Mouse (Mus musculus): ENCODE data around the gene Rbpj. TPM values are rescaled to one million over a fixed set of nuclear protein-coding genes. Genes with fewer than 3 reads are reported as not detected.
"Not testable (repeated sequence)": the region's sequence is repeated elsewhere in the genome, so short reads cannot be mapped to it uniquely, and the experiment has no call there.

Gene Rbpj
- polyA plus RNA-seq, 1 experiment from 2014 or later = 49.8 TPM

DNA sequence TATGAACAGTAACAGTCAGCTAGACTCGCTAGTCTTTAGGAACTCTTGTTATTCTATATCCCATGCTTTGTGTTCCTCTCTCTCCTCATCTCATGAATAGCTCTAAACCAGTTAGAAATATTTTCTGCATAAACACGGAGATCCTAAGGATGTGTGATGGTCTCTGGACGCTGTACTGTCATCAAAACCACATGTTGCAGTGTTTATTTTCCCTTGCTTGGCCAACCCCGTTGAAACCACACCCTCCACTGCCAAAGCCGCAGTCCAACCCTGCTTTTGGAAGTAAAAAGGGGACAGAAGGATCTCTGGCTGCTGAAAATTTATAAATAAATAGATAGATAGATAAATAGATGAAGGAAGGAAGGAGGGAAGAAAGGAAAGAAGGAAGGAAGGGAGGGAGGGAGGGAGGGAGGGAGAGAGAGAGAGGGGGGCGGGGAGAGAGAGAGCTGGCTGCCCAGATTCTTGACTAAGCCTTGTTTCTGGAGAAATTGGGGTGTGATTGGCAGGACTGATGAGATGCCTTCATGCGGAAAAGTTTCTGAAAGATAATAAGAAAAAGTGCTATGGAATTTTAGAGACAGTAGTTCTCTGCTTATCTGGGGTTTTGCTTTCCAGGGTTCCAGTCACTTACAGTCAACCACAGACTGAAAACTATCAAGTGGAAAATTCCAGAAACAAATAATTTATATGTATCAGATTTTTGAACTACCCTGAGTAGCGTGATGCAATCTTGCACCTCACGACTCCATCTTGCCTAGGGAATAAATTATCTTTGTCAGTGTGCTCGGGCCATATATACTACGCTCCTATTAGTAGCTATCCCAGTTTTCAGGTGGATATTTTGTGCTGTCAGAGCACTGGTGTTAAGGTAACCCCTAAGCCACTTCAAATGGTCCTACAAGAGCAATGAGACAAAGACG, 70.9 kb downstream of the Rbpj start:
- H3K4me2 ChIP-seq = no peak overlapping the region
- no peaks in the 10 kb centered on the region for H3K27me3 ChIP-seq (ENCODE audit: insufficient read depth, low read length)
- peak; percentile 73 for DNase-seq
- TF ChIP-seq CTCF (IDR thresholded peaks at IDR 0.05; ENCODE audit: low read depth) = no peak
- ATAC-seq (ENCODE audit: insufficient read depth) = peak; percentile 79
- no peak overlapping the region for H3K27ac ChIP-seq (ENCODE audit: low read depth)
- H3K4me1 ChIP-seq (ENCODE audit: insufficient read depth) = no peaks in the 10 kb centered on the region
- no peaks in the 10 kb centered on the region for H3K9me3 ChIP-seq (ENCODE audit: low read depth, low read length)
- H3K4me3 ChIP-seq (ENCODE audit: low read depth, low read length) = no peak overlapping the region
- WGBS = 49% methylated on average over 12 of the region's 12 CpGs
- H3K36me3 ChIP-seq (ENCODE audit: insufficient read depth) = no peaks in the 10 kb centered on the region
- H3K9ac ChIP-seq = no peak overlapping the region

DNA sequence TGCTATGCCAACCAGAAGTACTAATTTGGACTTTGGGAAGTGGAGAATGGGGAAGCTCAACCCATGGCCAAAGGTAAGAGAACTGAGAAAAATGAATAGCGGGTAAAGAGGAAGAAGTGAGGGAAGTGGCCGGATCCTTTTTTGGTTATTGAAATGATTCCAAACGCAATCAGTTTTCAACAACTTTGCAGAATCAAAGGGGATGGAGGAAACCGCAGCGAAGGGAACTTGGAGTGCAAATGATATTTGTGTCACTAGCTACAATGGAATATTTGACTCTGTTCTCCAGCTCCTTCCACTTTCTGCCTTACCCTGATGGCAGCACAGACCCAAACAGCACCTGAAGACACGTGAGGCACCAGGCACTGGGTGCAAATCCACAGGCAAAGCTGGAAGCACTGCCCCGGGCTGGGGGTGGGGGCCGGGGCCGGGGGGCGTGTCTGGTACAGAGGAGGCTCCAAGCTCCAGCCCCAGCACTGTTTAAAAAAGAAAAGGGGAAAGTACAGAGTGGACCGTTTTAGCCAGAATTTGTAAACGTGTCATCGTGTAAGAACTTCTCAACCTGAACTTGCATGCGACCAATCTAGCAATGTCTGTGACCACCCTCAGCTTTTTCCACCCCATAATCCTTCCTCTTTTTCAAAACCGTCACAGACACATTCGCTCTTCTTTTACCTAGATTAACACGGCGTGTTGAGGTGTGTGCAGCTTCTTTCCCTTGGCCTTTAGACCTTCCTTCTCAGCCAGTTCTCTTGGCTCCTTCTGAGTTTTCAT, 74.1 kb downstream of the Rbpj start:
- Histone ChIP-seq H3K36me3 (ENCODE audit: insufficient read depth) (no peaks in the 10 kb centered on the region), H3K9ac (no peak overlapping the region), H3K27ac (ENCODE audit: low read depth) (no peak overlapping the region), H3K4me1 (ENCODE audit: insufficient read depth) (no peaks in the 10 kb centered on the region), H3K4me2 (no peak overlapping the region), H3K27me3 (ENCODE audit: insufficient read depth, low read length) (no peaks in the 10 kb centered on the region), H3K9me3 (ENCODE audit: low read depth, low read length) (no peaks in the 10 kb centered on the region), H3K4me3 (ENCODE audit: low read depth, low read length) (no peak overlapping the region)
- WGBS = 70% methylated on average over 18 of the region's 18 CpGs
- no peak for TF ChIP-seq CTCF (IDR thresholded peaks at IDR 0.05; ENCODE audit: low read depth)
- peak; percentile 33 for DNase-seq
- no peak for ATAC-seq (ENCODE audit: insufficient read depth)

DNA sequence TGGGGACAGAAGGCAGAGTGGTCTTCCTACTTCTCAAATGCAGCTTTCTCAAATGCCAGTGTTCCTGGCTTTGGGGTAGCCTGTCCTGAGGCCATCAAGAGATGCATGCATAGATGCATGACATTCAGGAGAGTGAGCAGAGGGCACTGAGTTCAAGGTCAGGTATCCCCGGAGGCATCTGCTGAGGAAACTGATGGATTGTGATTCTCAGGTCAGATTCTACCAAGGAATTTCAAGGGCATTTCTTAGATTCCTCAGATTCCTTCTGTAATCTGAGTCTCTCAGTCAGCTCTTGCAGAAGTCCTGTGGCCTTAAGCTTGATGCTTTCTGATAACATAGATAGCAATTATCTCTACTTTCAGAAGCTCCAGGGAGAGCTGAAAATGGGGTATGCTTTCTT, 76.1 kb downstream of the Rbpj start:
- WGBS = 6% methylated on average over 1 of the region's 1 CpGs
- Histone ChIP-seq H3K4me1 (ENCODE audit: insufficient read depth) (peaks cover 3% of the 10 kb centered on the region; the same call in 1 of the 2 replicates), H3K9ac (no peak overlapping the region), H3K9me3 (ENCODE audit: low read depth, low read length) (no peaks in the 10 kb centered on the region), H3K4me3 (ENCODE audit: low read depth, low read length) (no peak overlapping the region), H3K4me2 (no peak overlapping the region), H3K27me3 (ENCODE audit: insufficient read depth, low read length) (no peaks in the 10 kb centered on the region), H3K36me3 (ENCODE audit: insufficient read depth) (no peaks in the 10 kb centered on the region), H3K27ac (ENCODE audit: low read depth) (no peak overlapping the region)
- no peak for DNase-seq
- ATAC-seq (ENCODE audit: insufficient read depth) = no peak
- TF ChIP-seq CTCF (IDR thresholded peaks at IDR 0.05; ENCODE audit: low read depth) = no peak

DNA sequence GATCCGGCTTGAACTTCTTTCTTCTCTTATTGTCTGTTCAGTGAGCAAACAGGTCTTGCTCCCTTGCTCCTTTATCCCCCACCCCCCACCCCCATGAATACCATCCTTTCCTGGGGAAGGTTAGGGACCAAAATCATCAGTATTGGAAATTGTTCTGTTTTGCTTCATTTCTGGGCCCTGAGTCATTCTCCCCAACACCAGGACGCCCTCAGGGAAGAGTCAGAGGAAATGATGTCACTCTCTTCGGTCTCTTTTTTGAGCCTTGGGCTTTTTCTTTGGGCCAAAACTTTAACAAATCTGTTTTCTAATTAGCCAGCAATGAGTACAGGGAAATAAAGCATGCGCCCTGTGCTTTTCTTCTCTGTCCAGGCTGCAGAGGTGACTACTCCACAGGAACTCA, 77.4 kb downstream of the Rbpj start:
- WGBS = 71% methylated on average over 4 of the region's 4 CpGs
- H3K36me3 ChIP-seq (ENCODE audit: insufficient read depth) = no peaks in the 10 kb centered on the region
- H3K27me3 ChIP-seq (ENCODE audit: insufficient read depth, low read length) = no peaks in the 10 kb centered on the region
- H3K27ac ChIP-seq (ENCODE audit: low read depth) = no peak overlapping the region
- no peak for TF ChIP-seq CTCF (IDR thresholded peaks at IDR 0.05; ENCODE audit: low read depth)
- no peak overlapping the region for H3K4me3 ChIP-seq (ENCODE audit: low read depth, low read length)
- no peak for ATAC-seq (ENCODE audit: insufficient read depth)
- H3K4me1 ChIP-seq (ENCODE audit: insufficient read depth) = peaks cover 6% of the 10 kb centered on the region; the same call in 1 of the 2 replicates
- no peaks in the 10 kb centered on the region for H3K9me3 ChIP-seq (ENCODE audit: low read depth, low read length)
- H3K9ac ChIP-seq = no peak overlapping the region
- no peak for DNase-seq
- H3K4me2 ChIP-seq = no peak overlapping the region

DNA sequence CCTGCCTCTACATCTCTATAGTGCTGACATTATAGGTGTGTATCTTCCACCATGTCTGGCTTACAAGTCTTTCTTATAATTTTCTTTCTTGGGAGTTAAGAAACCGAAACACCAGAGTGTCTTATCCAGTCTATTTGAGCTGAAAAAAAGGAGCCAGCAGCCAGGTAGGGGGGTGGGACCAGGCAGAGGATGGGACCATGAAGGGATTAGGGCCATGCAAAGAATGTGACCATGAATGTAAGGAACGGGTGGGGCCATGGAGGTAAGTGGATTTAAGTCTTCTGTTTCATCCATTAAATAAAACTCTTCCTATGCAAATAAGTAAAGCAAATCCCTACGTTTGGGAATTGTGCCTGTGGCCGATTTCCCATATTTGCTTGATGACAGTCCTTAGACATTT, 78.0 kb downstream of the Rbpj start:
- Histone ChIP-seq H3K9ac (no peak overlapping the region), H3K4me1 (ENCODE audit: insufficient read depth) (peaks cover 6% of the 10 kb centered on the region; the same call in 1 of the 2 replicates), H3K27me3 (ENCODE audit: insufficient read depth, low read length) (no peaks in the 10 kb centered on the region), H3K9me3 (ENCODE audit: low read depth, low read length) (no peaks in the 10 kb centered on the region), H3K4me2 (no peak overlapping the region), H3K36me3 (ENCODE audit: insufficient read depth) (no peaks in the 10 kb centered on the region), H3K27ac (ENCODE audit: low read depth) (no peak overlapping the region), H3K4me3 (ENCODE audit: low read depth, low read length) (no peak overlapping the region)
- TF ChIP-seq CTCF (IDR thresholded peaks at IDR 0.05; ENCODE audit: low read depth) = no peak
- ATAC-seq (ENCODE audit: insufficient read depth) (no peak), DNase-seq (no peak)
- WGBS = 78% methylated on average over 4 of the region's 4 CpGs

DNA sequence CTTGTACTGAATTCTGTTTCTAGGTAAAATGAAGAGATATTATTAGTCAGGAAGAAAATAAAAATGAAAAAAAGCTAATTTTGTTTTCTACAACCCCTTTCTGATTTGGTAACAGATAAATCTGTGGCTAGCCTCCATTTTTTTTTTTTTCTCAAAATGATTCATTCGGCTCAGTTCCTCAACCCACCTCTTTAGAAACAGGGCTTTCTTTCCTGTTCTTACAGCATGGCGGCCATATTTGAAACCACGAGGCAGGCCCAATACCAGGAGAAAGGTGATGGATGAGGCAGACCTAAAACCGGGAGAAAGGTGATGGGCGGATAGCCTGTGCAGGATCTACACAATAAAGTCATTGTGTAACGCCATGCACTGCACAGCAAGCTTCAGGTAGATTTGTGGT, 80.5 kb downstream of the Rbpj start:
- no peak for TF ChIP-seq CTCF (IDR thresholded peaks at IDR 0.05; ENCODE audit: low read depth)
- Histone ChIP-seq H3K36me3 (ENCODE audit: insufficient read depth) (no peaks in the 10 kb centered on the region), H3K27me3 (ENCODE audit: insufficient read depth, low read length) (no peaks in the 10 kb centered on the region), H3K4me1 (ENCODE audit: insufficient read depth) (peaks cover 6% of the 10 kb centered on the region; the same call in 1 of the 2 replicates), H3K9ac (no peak overlapping the region), H3K27ac (ENCODE audit: low read depth) (no peak overlapping the region), H3K4me3 (ENCODE audit: low read depth, low read length) (no peak overlapping the region), H3K9me3 (ENCODE audit: low read depth, low read length) (no peaks in the 10 kb centered on the region), H3K4me2 (no peak overlapping the region)
- no peak for DNase-seq
- WGBS = 85% methylated on average over 6 of the region's 6 CpGs
- ATAC-seq (ENCODE audit: insufficient read depth) = no peak

DNA sequence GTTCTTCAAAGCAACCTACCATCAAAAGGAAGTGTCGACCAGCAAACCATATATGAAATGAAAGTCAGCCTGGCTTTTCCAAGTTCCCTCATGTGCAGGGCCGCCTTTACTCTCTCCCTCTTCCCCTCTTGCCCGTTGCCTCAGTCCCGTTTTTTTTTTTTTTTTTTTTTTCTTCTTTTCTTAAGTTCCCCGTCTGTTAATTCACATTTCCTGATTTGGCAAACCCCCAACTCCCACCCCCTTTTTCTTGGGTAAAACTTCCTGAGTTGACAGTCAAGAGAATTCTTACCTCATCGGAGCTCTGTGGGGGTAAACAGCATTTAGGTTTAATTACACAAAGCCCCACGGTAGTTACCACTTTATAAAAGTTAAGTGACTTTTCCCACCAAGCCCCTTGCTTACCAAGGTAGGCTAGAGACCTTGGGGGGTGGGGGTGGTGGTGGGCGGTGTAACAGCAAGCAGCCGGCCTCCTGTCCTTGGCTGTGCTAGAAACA, 81.1 kb downstream of the Rbpj start:
- DNase-seq (peak; percentile 60), ATAC-seq (ENCODE audit: insufficient read depth) (no peak)
- H3K9ac ChIP-seq = no peak overlapping the region
- no peaks in the 10 kb centered on the region for H3K9me3 ChIP-seq (ENCODE audit: low read depth, low read length)
- no peak for TF ChIP-seq CTCF (IDR thresholded peaks at IDR 0.05; ENCODE audit: low read depth)
- H3K4me2 ChIP-seq = no peak overlapping the region
- H3K27ac ChIP-seq (ENCODE audit: low read depth) = no peak overlapping the region; the same call in 1 of the 2 replicates
- H3K27me3 ChIP-seq (ENCODE audit: insufficient read depth, low read length) = no peaks in the 10 kb centered on the region
- H3K4me3 ChIP-seq (ENCODE audit: low read depth, low read length) = no peak overlapping the region
- H3K36me3 ChIP-seq (ENCODE audit: insufficient read depth) = no peaks in the 10 kb centered on the region
- peaks cover 6% of the 10 kb centered on the region; the same call in 1 of the 2 replicates for H3K4me1 ChIP-seq (ENCODE audit: insufficient read depth)
- WGBS = 30% methylated on average over 9 of the region's 9 CpGs

DNA sequence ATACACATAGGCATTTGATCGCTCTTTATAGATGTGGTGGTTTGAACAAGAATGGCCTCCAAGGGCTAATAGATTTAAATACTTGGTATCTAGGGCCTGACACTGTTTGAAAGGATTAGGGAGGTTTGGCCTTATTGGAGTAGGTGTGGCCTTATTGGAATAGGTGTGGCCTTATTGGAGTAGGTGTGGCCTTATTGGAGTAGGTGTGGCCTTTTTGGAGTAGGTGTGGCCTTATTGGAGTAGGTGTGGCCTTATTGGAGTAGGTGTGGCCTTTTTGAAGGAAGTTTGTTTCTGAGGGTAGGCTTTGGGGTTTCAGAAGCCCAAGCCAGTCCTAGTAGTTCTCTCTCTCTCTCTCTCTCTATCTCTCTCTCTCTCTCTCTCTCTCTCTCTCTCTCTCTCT, 84.4 kb downstream of the Rbpj start:
- not testable (repeated sequence) for H3K9me3 ChIP-seq (ENCODE audit: low read depth, low read length)
- WGBS = 98% methylated on average over 1 of the region's 1 CpGs

More for the DNA sequence above, 84.4 kb downstream of the Rbpj start:
- not testable (repeated sequence) for H3K27me3 ChIP-seq (ENCODE audit: insufficient read depth, low read length); H3K4me1 ChIP-seq (ENCODE audit: insufficient read depth); H3K27ac ChIP-seq (ENCODE audit: low read depth); ATAC-seq (ENCODE audit: insufficient read depth); H3K4me2 ChIP-seq; H3K4me3 ChIP-seq (ENCODE audit: low read depth, low read length); H3K9ac ChIP-seq; DNase-seq; H3K36me3 ChIP-seq (ENCODE audit: insufficient read depth)

Data from lung, embryonic 14.5 days (tissue).